Mouse (Mus musculus): Measurements from ENCODE around the gene Tns3.

DNA sequence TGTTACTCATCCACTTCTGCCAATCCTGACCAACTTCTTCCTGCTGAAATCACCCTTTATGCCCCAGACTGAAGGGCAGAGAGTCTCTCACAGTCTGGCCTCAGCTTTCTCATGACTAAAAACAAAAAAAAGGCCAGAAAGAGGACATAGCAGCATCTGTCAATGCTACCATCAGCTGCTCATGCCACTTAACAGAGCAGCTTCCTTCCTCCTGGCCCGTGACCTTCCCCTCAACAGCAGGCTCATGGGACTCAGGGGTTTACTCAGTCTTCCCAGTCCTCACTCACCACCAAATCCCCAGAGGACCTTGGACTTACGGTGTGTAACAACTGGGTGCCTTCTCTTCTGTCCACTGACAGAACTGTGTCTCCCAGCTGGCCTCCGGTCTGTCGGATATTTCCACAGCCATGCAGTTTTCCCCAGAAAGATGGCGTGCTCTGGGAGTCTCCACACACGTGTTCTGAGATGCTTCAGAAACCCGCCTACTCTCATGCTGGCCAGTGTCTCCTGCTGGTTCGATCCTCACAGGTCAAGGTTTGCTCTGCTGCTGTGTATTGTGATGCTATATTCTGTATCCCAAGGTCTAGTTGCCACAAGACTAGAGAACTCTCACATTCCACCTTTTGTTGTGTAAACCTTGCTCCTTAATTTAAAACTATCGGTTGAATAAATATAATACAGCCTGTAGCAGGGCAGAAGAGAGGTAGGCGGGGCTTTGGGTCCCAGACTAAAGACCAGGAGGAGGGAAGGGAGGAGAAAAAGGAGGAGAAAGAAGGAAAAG is 59.4 kb downstream of the Tns3 start:
- TF ChIP-seq CTCF (IDR thresholded peaks at IDR 0.05; ENCODE audit: insufficient read depth, low read depth, low read length) (no peak), POLR2A (IDR thresholded peaks at IDR 0.05; ENCODE audit: insufficient read depth, low read depth, low read length) (no peak)
